Mouse (Mus musculus) gastrocnemius, adult 2 months (tissue): Measurements from ENCODE around the gene Zfp964. TPM values are rescaled to one million over a fixed set of nuclear protein-coding genes. Genes with fewer than 3 reads are reported as not detected.
"Not testable (repeated sequence)": the region's sequence is repeated elsewhere in the genome, so short reads cannot be mapped to it uniquely, and the experiment has no call there.

Experiments
- DNase-seq: peaks from one replicate; pipeline ENCODE4 v3.0.0; 2022
- H3K27ac ChIP-seq: fragments of 200-600 bp; 2 replicates; pipeline ENCODE4 v1.8.1; 2022; ENCODE audit warnings: mild to moderate bottlenecking
- H3K4me3 ChIP-seq: fragments of 200-600 bp; 2 replicates; pipeline ENCODE4 v1.8.1; 2022; ENCODE audit warnings: mild to moderate bottlenecking, moderate library complexity
- CTCF ChIP-seq: fragments of 200-600 bp; IDR thresholded peaks from 2 replicates; pipeline ENCODE4 v1.8.1; 2022; ENCODE audit warnings: antibody characterized with exemption, mild to moderate bottlenecking, moderate library complexity
- intact Hi-C: fragments of 180-260 bp; cut with DNase I; formaldehyde crosslinking; loops from one replicate; pipeline ENCODE4 v1.15.1; 2025
- long read RNA-seq, 2 experiments: library from polyadenylated mRNA; stranded (forward); transcript quantifications; one replicate each; pipeline ENCODE4 v2.0.0; 2021
- total RNA-seq, 2 experiments: library from RNA; stranded (reverse); gene quantifications; 2 replicates each; pipeline ENCODE4 v1.2.3; 2021

Zfp964 gene
- total RNA-seq: under 1 TPM; 0.74 to 0.75 TPM
- long read RNA-seq, experiment 1: 0 reads
- long read RNA-seq, experiment 2: 0 reads

DNA sequence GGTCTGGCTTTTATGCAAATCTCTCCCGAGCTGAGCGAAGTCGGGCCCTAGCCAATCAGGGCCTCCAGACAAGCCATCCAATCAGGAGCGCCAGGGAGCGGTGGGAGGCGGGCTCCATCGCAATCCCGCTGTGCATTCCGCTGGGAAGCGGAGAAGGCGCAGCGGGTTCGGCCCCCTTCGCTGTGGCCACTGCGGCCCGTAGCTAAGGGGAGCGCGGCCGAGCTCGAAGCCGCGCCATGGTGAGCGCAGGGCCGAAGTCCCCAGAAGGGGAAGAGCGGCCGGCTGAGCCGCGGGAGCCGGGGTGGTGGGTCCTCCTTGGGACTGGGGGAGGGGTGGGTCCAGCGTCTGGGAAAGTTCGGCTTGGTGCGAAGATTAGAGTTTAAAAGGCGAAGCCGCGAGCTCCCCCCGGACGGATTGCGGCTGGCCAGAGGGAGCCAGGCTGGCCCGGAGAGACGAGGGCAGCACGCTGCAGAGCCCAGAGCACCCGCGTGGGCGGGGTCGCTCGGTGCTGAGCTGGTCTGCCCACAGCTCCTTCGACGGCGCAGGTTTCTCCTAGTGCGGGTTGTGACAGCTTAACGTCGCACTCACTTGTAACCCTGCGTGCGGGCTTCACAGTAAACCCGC, at the start of gene Zfp964:
Gene Zfp964, plus strand, starts transcription at position 122 of the 624 bp plus-strand sequence.
- no peak for TF ChIP-seq CTCF

DNA sequence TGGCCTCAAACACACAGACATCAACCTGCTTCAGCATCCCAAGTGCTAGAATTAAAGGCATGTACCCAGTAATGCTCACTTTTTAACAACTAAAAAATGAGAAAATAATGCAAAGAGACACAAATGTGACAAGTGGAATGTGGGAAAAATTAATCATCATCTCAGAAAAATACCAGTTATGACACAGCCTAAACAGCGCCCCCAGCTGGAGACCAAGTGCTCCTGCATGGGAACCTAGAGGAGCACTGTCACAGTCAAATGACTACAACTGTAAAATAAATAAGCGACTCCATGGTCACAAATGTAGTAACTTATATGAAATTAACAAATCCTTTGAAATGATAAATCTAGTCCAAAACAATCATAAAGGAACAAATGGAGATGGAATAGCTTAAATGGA, 39.6 kb upstream of the Zfp964 start:
- no peak overlapping the region for H3K27ac ChIP-seq
- TF ChIP-seq CTCF: peak; percentile 49
- DNase-seq: no peak
- intact Hi-C loops: no loop called here
- H3K4me3 ChIP-seq: no peak overlapping the region

More for the DNA sequence above, at the start of gene Zfp964:
- Histone ChIP-seq H3K27ac (peak within 1 kb of the TSS; percentile 87), H3K4me3 (peak within 1 kb of the TSS; percentile 89)
- DNase-seq: peak; percentile 95
- intact Hi-C loops: no loop called here

DNA sequence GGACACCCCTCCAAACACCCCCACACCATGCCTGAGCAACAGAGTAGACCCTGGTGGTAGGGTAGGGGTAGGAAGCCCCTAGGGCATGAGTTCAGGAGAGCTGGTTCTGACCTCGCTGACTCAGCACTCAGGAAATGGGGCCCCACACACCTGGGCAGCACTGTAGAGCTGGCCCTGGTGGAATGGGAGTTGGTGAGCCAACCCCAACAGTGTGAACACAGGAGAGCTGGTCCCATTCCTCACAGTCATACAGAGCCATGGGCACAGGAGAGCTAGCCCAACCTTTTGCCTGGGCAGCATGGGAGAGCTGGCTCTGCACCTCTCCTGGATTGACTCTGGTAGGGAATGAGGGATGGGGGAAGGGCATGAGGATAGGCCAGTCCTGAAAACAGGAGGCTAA, 36.2 kb upstream of the Zfp964 start:
- H3K4me3 ChIP-seq: no peak overlapping the region
- TF ChIP-seq CTCF: no peak
- no peak overlapping the region for H3K27ac ChIP-seq
- no peak for DNase-seq
- intact Hi-C loops: no loop called here

DNA sequence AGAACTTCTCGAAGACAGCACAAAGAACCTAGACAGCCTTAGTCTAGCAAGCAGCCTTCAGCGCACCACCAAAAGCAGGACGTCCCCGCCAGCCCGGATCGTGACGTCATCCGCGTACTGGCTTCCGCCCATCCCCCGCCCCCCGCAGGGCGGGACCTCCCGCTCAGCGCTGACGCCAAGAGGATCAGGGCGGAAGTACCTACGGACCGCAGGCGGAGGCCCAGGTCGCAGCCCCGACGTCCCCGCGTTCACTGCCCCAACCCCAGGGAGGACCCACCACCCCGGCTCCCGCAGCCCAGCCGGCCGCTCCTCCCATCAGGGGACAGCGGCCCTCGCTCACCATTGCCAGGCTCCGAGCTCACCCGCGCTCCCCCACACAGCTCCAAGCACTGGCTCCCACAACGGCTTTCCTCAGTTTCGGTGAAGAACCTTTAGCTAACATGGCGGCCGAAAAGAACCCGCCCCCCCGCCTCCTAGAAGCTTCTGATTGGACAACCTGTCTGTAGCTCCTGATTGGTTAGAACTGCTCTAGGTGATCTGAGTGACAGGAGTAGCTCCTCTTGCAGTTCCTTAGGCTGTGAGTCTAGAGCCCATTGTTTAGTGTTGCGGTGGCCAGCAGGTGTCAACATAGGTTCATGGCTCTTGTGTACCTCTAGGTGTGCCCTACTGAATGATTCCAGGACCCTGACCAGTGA, 29.0 kb upstream of the Zfp964 start, which contains the start of gene Zfp868:
Gene Zfp868, minus strand, starts transcription at position 454 of the 695 bp plus-strand sequence.
- intact Hi-C loops: loop anchor here (1.0 to 10.0 kb wide), 3 partner anchors 91 to 250 kb away; partner anchors contain the start of gene Zfp963
- H3K4me3 ChIP-seq: peak within 1 kb of the TSS; percentile 87
- peak within 1 kb of the TSS; percentile 100 for H3K27ac ChIP-seq
- peak; percentile 98 for DNase-seq
- TF ChIP-seq CTCF: peak; percentile 53

DNA sequence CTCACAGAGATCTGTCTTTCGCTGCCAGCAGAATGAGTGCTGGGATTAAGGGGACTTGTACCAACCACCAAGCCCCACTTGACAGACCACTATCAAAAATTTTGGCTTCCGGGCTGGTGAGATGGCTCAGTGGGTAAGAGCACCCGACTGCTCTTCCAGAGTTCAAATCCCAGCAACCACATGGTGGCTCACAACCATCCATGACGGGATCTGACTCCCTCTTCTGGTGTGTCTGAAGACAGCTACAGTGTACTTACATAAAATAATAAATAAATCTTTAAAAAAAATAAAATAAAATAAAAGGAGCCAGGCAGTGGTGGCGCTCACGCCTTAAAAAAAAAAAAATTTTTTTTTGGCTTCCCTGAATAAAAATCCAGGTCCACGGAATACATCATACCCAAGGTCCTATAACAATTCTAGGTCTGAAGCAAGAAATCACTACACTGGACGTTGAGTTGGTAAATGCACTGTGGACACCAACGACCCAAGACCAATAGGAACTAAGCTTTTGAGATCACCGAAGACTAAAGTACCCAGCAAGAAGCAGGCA, 396 bp upstream of the Zfp964 start:
- no peak for TF ChIP-seq CTCF
- Histone ChIP-seq H3K27ac (peak overlapping the region; percentile 87), H3K4me3 (peak overlapping the region; percentile 89)
- no peak for DNase-seq
- intact Hi-C loops: no loop called here

DNA sequence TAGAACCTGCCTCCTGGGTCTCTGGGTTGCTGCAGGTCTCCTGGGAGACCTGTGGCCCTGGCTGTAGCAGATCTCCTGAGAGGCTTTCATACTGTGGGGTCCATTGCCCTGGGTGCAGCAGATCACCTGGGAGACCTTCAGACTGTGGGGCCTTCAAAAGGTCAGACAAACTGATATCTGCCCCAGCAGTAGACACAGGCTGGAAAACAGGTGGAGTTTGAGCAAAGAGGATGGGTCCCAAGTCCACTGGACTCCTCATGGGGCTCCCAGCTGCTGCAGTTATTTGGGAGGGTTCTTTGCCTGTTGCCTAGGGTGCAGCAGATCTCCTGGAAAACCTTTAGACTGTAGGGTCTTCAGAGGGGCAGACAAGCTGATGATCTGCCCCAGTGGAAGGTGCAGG, 7.0 kb downstream of the Zfp964 start:
- no peak for TF ChIP-seq CTCF

DNA sequence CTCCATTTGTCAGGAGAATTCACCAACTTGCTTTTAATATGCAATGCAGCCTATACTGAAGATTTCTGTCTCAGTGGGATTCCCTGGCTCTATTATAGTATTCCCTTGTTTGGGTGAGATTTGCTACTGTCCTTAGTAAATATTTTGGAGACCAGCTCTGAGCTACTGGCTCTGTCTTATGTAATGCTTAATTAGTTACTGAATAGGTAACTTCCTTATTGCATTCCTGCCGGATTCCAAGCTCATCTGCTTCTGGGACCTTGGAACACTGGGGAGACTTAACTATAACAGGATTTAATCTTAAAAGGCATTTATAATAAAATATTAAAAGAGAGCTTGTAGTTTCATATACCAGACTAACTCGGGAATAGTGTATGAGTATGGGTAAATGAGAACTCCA, 10.8 kb downstream of the Zfp964 start:
- H3K27ac ChIP-seq, DNase-seq, H3K4me3 ChIP-seq, intact Hi-C loops: not testable (repeated sequence)

More for the DNA sequence above, 7.0 kb downstream of the Zfp964 start:
- intact Hi-C loops: no loop called here
- no peak overlapping the region for H3K4me3 ChIP-seq
- no peak for DNase-seq
- no peak overlapping the region for H3K27ac ChIP-seq

DNA sequence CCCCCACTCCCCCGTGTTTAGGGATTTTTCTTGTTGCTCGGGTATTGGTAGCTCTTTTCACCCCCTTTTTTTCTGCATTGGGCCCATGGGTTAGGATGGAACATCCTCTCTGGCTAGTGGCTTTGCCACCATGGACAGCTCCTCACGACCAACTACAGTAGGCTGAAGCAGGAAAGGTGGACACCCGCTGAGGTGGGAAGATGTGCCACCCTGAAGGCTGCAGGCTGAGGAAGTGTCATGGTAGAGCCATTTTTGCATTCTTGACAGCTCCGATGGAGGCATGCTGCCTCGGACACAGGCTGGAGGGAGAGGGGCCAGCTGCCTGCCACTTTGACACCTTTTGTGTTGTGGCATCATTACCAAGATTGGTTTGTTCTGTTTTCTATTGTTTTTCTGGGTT, 47.5 kb downstream of the Zfp964 start:
- intact Hi-C loops: no loop called here
- no peak for DNase-seq
- H3K4me3 ChIP-seq: no peak overlapping the region
- no peak overlapping the region for H3K27ac ChIP-seq
- TF ChIP-seq CTCF: no peak

DNA sequence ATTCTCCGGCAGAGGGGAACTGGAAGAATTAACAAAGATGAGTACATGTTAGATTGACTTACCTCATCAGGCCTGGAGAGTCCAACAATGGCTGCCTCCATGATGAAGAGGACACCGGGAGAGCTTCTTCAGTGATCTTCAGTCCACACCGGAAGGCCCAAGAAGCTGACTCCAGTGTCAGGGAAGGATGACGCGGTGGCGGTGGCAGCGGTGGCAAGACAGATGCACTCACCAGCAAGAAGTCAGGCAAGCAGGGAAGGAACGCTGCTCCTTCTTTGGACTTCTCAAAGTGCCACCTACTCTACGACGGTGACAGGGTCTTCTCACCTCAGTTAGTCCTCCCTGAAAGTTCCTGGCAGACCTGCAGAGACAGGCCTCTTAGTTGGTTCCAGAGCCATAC, 56.3 kb downstream of the Zfp964 start, which contains the start of gene Zfp869:
Gene Zfp869, minus strand, starts transcription at position 101 of the 400 bp plus-strand sequence.
- H3K27ac ChIP-seq, intact Hi-C loops, H3K4me3 ChIP-seq, DNase-seq: not testable (repeated sequence)

DNA sequence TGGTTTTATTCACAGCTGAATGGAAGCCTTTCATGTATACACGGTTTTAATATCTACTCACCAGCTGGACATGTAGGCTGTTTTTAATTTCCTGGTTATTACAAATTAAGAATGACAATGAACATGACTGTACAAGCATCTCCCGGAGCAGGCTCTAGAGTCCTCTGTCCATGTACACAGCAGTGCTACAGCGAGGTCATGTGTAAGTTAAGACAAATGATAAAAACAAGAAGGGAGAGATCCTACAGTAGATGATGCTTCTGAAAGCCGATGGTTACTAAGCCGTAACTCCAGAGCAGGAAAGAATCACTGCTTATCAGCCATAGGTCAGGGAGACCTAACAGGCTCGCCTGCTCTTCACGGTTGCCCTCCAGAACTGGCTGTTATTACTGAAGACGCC, 59.2 kb downstream of the Zfp964 start:
- Histone ChIP-seq H3K27ac (no peak overlapping the region), H3K4me3 (no peak overlapping the region)
- intact Hi-C loops: no loop called here
- no peak for DNase-seq
- no peak for TF ChIP-seq CTCF

DNA sequence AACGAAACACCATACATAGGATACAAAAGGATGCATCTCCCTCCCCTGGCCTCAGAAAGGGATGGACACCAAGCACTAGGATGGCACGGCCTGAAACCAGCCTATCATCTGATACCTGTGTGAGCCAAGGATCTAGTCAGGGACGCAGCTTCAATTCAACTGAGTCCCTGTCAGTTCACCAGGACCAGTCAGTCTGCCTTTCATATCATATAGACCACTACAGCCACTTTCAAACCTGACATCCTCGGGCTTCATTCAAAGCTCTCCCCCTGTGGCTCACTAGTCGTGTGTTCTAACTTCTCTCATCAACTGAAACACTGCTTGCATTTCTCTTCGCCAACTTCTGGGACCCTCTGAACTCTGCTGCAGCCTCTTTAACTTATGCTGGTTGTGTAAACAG, 61.1 kb downstream of the Zfp964 start:
- no peak for TF ChIP-seq CTCF
- DNase-seq: no peak
- peak overlapping the region; percentile 100 for H3K4me3 ChIP-seq
- peak overlapping the region; percentile 99 for H3K27ac ChIP-seq
- intact Hi-C loops: loop anchor here (5.0 kb wide), 1 partner anchor 77 kb away; the partner anchor contains the start of genes Atp13a1 and Zfp866

Other genes starting within 250 kb of the Zfp964 start
- gene Gm9495, start 200.9 kb upstream of the Zfp964 start, total RNA-seq: not detected
- not detected for gene Gm7697, start 131.5 kb upstream of the Zfp964 start, total RNA-seq
- gene Zfp868, start 28.9 kb upstream of the Zfp964 start, total RNA-seq: 1 to 10 TPM; 5.7 to 6.2 TPM
- 10 to 100 TPM; 15.0 to 15.9 TPM for gene Zfp869, start 56.2 kb downstream of the Zfp964 start, total RNA-seq
- gene Zfp963, start 95.5 kb downstream of the Zfp964 start, total RNA-seq: 1 to 10 TPM; 3.4 to 4.1 TPM
- 1 to 10 TPM; 2.4 to 3.0 TPM for gene Gm20422, start 120.4 kb downstream of the Zfp964 start, total RNA-seq
- 10 to 100 TPM in 1 of 2 experiments, 1 to 10 TPM in 1; 9.9 to 10.4 TPM for gene Atp13a1, start 136.7 kb downstream of the Zfp964 start, total RNA-seq
- gene Zfp866, start 136.7 kb downstream of the Zfp964 start, total RNA-seq: 10 to 100 TPM; 15.6 to 17.1 TPM
- 1 to 10 TPM; 3.8 to 5.3 TPM for gene Gmip, start 154.2 kb downstream of the Zfp964 start, total RNA-seq
- gene Lpar2, start 167.9 kb downstream of the Zfp964 start, total RNA-seq: under 1 TPM in 1 of 2 experiments, not detected in 1; 0.14 TPM
- not detected for gene Pbx4, start 178.0 kb downstream of the Zfp964 start, total RNA-seq
- 10 to 100 TPM in 1 of 2 experiments, 1 to 10 TPM in 1; 3.5 to 18.9 TPM for gene Cilp2, start 233.2 kb downstream of the Zfp964 start, total RNA-seq
- not detected for gene Tssk6, start 247.7 kb downstream of the Zfp964 start, total RNA-seq
- gene Ndufa13, start 248.1 kb downstream of the Zfp964 start, total RNA-seq: 100 to 1,000 TPM; 312 to 399 TPM
- gene Yjefn3, start 248.2 kb downstream of the Zfp964 start, total RNA-seq: 10 to 100 TPM in 1 of 2 experiments, 1 to 10 TPM in 1; 9.5 to 14.5 TPM